Mouse (Mus musculus) thymus, adult 2 months (tissue): Measurements from ENCODE around the gene Olfr52. TPM values are rescaled to one million over a fixed set of nuclear protein-coding genes. Genes with fewer than 3 reads are reported as not detected.
"Not testable (repeated sequence)": the region's sequence is repeated elsewhere in the genome, so short reads cannot be mapped to it uniquely, and the experiment has no call there.

ENCODE experiments used
- DNase-seq: peaks from one replicate; pipeline ENCODE4 v3.0.0; 2021
- H3K27ac ChIP-seq: fragments of 200-500 bp; 2 replicates; pipeline ENCODE4 v1.5.1; 2012; ENCODE audit warnings: low read length, control low read depth; ENCODE audit not compliant: control insufficient read depth, insufficient read depth
- H3K27me3 ChIP-seq: fragments of 200-500 bp; 2 replicates; pipeline ENCODE4 v1.6.1; 2012; ENCODE audit warnings: mild to moderate bottlenecking, low read length, moderate library complexity, mixed read lengths; ENCODE audit not compliant: control insufficient read depth, insufficient read depth
- H3K36me3 ChIP-seq: fragments of 200-500 bp; 2 replicates; pipeline ENCODE4 v1.6.1; 2012; ENCODE audit warnings: mild to moderate bottlenecking, low read length, moderate library complexity; ENCODE audit not compliant: control insufficient read depth, insufficient read depth
- H3K4me1 ChIP-seq: fragments of 200-500 bp; replicated peaks from 2 replicates; pipeline ENCODE4 v1.6.1; 2012; ENCODE audit warnings: low read length; ENCODE audit not compliant: control insufficient read depth, insufficient read depth
- H3K4me3 ChIP-seq: fragments of 200-500 bp; 2 replicates; pipeline ENCODE4 v1.5.1; 2012; ENCODE audit warnings: mild to moderate bottlenecking, low read length, control low read depth, moderate library complexity; ENCODE audit not compliant: control insufficient read depth, insufficient read depth
- CTCF ChIP-seq: fragments of 200-500 bp; IDR thresholded peaks from 2 replicates; pipeline ENCODE4 v1.5.1; 2012; ENCODE audit warnings: mild to moderate bottlenecking, control low read depth, low read length, moderate library complexity, borderline replicate concordance; ENCODE audit not compliant: control insufficient read depth, poor library complexity, insufficient read depth; ENCODE audit errors: extremely low read depth
- POLR2A ChIP-seq: fragments of 200-500 bp; IDR thresholded peaks from 2 replicates; pipeline ENCODE4 v1.6.1; 2012; ENCODE audit warnings: mild to moderate bottlenecking, low read length, control low read depth, moderate library complexity; ENCODE audit not compliant: control insufficient read depth, poor library complexity, insufficient read depth; ENCODE audit errors: extremely low read depth
- WGBS: fragments of 180-500 bp; shearing (Covaris S2); methylation state at CpG from one replicate; pipeline ENCODE4 v1.1.7; 2018; 5-methylcytosine and 5-hydroxymethylcytosine counted together
- polyA plus RNA-seq: library from polyadenylated mRNA; depleted of rRNA; stranded (reverse); fragments of >200 nt; gene quantifications from 2 replicates; pipeline ENCODE4 v1.2.3, GENCODE M21; 2012; rRNA removed

Olfr52 gene
- not detected in 2 replicates for polyA plus RNA-seq

DNA sequence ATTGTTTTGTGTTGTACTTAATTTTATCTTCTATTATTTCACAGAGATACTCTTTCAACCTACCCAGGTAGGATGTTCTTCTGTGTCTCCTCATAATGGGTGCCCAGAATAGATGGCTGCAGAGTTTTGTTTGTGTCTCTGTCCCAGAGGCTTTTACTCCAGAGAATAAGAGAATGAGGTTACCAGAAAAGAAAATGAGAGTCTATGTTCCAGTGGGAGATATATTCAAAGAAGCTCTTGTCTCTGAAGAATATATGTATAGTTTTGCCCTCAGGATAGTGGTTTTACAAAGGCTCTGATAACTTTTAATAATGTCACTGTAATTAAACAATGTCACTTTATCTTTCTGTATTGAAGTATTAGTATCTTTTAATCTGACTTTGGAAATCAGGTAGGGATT, at the start of gene Olfr52:
Gene Olfr52, minus strand, starts transcription at position 101 of the 400 bp plus-strand sequence.
- Histone ChIP-seq H3K4me1 (no peaks in the 10 kb centered on the region), H3K27ac (no peak within 1 kb of the TSS), H3K27me3 (no peaks in the 10 kb centered on the region), H3K36me3 (no peaks in the 10 kb centered on the region), H3K4me3 (no peak within 1 kb of the TSS)
- TF ChIP-seq CTCF (no peak), POLR2A (no peak)
- no peak for DNase-seq

DNA sequence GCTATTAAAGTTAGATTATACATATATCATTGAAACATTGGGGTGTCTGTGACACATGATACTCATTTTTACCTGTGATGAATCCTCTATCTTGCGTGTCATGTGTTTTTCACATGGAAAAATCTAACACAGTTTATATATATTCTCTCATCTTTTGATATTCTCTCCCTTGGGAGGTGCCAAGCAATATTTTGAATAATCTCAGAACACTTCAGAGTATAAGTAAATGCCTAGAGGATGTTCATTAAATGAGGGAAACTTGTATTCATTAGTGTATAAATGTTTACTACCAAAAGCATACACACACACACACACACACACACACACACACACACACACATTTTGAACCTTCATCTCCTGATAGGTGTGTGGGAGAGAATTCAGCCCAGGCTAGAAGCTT, 45.8 kb upstream of the Olfr52 start, which contains the start of gene Olfr1047:
Gene Olfr1047, minus strand, starts transcription at position 101 of the 400 bp plus-strand sequence.
- 92% methylated on average over 1 of the region's 1 CpGs for WGBS
- Histone ChIP-seq H3K4me3 (no peak within 1 kb of the TSS), H3K27me3 (no peaks in the 10 kb centered on the region), H3K4me1 (no peaks in the 10 kb centered on the region), H3K27ac (no peak within 1 kb of the TSS), H3K36me3 (no peaks in the 10 kb centered on the region)
- TF ChIP-seq POLR2A (no peak), CTCF (no peak)
- DNase-seq, result no peak

- WGBS, result 72% methylated on average over 2 of the region's 2 CpGs
- no peak for TF ChIP-seq POLR2A
- no peak for TF ChIP-seq CTCF
- no peak within 1 kb of the TSS for H3K27ac ChIP-seq
- DNase-seq, result no peak
- no peaks in the 10 kb centered on the region for H3K27me3 ChIP-seq
- H3K4me1 ChIP-seq, result no peaks in the 10 kb centered on the region
- no peak within 1 kb of the TSS for H3K4me3 ChIP-seq
- H3K36me3 ChIP-seq, result no peaks in the 10 kb centered on the region
Measured at GRCm38 (mm10) chr2:86219214-86219613, 33.7 kb upstream of the Olfr52 start, which contains the start of gene Olfr1046. Gene Olfr1046, minus strand, starts transcription at chr2:86219314.

- H3K4me1 ChIP-seq, result no peaks in the 10 kb centered on the region
- H3K36me3 ChIP-seq, result no peaks in the 10 kb centered on the region
- DNase-seq, result no peak
- H3K27me3 ChIP-seq, result no peaks in the 10 kb centered on the region
- H3K4me3 ChIP-seq, result no peak within 1 kb of the TSS
- no peak within 1 kb of the TSS for H3K27ac ChIP-seq
- TF ChIP-seq CTCF, result no peak
- TF ChIP-seq POLR2A, result no peak
Measured at GRCm38 (mm10) chr2:86202909-86203308, 17.4 kb upstream of the Olfr52 start, which contains the start of gene Olfr1045. Gene Olfr1045, minus strand, starts transcription at chr2:86203009.

GRCm38 (mm10) chr2:86195863-86196262, 10.4 kb upstream of the Olfr52 start:
- WGBS, result 59% methylated on average over 1 of the region's 1 CpGs
- no peak for DNase-seq
- Histone ChIP-seq H3K4me3 (no peak overlapping the region), H3K27me3 (no peaks in the 10 kb centered on the region), H3K4me1 (no peaks in the 10 kb centered on the region), H3K36me3 (no peaks in the 10 kb centered on the region), H3K27ac (no peak overlapping the region)
- no peak for TF ChIP-seq CTCF
- no peak for TF ChIP-seq POLR2A

- no peaks in the 10 kb centered on the region for H3K27me3 ChIP-seq
- H3K27ac ChIP-seq, result no peak overlapping the region
- TF ChIP-seq POLR2A, result no peak
- TF ChIP-seq CTCF, result no peak
- H3K4me1 ChIP-seq, result no peaks in the 10 kb centered on the region
- no peaks in the 10 kb centered on the region for H3K36me3 ChIP-seq
- no peak for DNase-seq
- 84% methylated on average over 3 of the region's 3 CpGs for WGBS
- H3K4me3 ChIP-seq, result no peak overlapping the region
Measured at GRCm38 (mm10) chr2:86179950-86180349, 5.5 kb downstream of the Olfr52 start.

DNA sequence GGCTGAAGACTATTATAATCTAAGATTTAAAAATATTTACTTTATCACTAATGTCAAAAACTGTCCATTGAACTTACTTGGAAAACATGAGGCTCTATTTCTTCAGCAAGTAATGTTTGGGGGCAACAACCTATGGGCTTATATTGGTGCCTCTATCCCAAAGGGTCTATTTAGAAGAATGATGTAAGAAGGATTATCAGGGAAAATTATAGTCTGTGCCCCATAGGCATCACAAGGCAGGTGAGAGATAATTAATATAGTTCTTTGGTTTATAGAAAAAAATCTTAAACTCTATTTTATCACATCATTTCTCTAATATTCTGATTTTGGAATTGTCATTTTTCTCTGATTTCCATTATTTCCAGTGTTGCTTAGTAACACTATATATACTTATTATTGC, 7.8 kb downstream of the Olfr52 start, which contains the start of gene Olfr1044:
Gene Olfr1044, minus strand, starts transcription at position 101 of the 400 bp plus-strand sequence.
- H3K27ac ChIP-seq, result no peak within 1 kb of the TSS
- TF ChIP-seq CTCF (no peak), POLR2A (no peak)
- H3K27me3 ChIP-seq, result no peaks in the 10 kb centered on the region
- no peak for DNase-seq
- no peaks in the 10 kb centered on the region for H3K4me1 ChIP-seq
- H3K36me3 ChIP-seq, result no peaks in the 10 kb centered on the region
- no peak within 1 kb of the TSS for H3K4me3 ChIP-seq

GRCm38 (mm10) chr2:86175422-86175821, 10.1 kb downstream of the Olfr52 start:
- not testable (repeated sequence) for H3K36me3 ChIP-seq, H3K4me1 ChIP-seq, H3K27ac ChIP-seq, H3K4me3 ChIP-seq, DNase-seq, H3K27me3 ChIP-seq
- WGBS, result 29% methylated on average over 7 of the region's 7 CpGs
